8 mouse cellular contexts compared by ENCODE assay signal in genomic region chr9:106171346-106172158, GRCm38 (mm10). TPM values are rescaled to one million over a fixed set of nuclear protein-coding genes. Genes with fewer than 3 reads are reported as not detected.
DNase-seq lines count a peak whose midpoint lies in the region; ATAC-seq lines count a peak whose summit lies in the region.

No protein-coding gene starts in this region.

- H3K4me1 ChIP-seq in hindbrain, embryonic 11.5 days (replicated peaks; ENCODE audit: control insufficient read depth, insufficient read depth, low read length) = no peaks in the 10 kb centered on the region; the same call in 1 of the 2 replicates

- peak overlapping the region; percentile 94 for H3K27ac ChIP-seq in hindbrain, embryonic 11.5 days (ENCODE audit: low read depth, low read length)

- no peaks in the 10 kb centered on the region for H3K27me3 ChIP-seq in hindbrain, embryonic 11.5 days (ENCODE audit: control insufficient read depth, insufficient read depth, low read length)

- 1% methylated on average over 30 of the region's 30 CpGs for WGBS in hindbrain, embryonic 11.5 days

- peak overlapping the region; percentile 87 for H3K4me2 ChIP-seq in hindbrain, embryonic 11.5 days (replicated peaks; ENCODE audit: low read depth, low read length)

- DNase-seq in T-cell, adult 2 months (ENCODE audit: low spot score) = peak; percentile 19
- peak; percentile 92 to 95 for DNase-seq in cerebellum, postnatal 25 days
- DNase-seq in frontal cortex, postnatal 25 days (ENCODE audit: low spot score in 2 of 2) = peak; percentile 37 to 52
- DNase-seq in hindbrain, embryonic 11.5 days (ENCODE audit: low spot score) = peak; percentile 63
- DNase-seq in layer of hippocampus, postnatal 36 days = peak; percentile 49 to 60
- peak; percentile 75 for DNase-seq in lung, postnatal 14 days
- peak; percentile 30 for DNase-seq in retina, adult 2 months (ENCODE audit: low read depth, low spot score)
- peak; percentile 57 for DNase-seq in urinary bladder, adult 2 months (ENCODE audit: low spot score)

- peak overlapping the region; percentile 97 for H3K9ac ChIP-seq in hindbrain, embryonic 11.5 days (ENCODE audit: low read depth, low read length)

- H3K9me3 ChIP-seq in hindbrain, embryonic 11.5 days (ENCODE audit: control insufficient read depth, low read length) = no peaks in the 10 kb centered on the region

- H3K4me3 ChIP-seq in hindbrain, embryonic 11.5 days (ENCODE audit: low read depth, low read length) = peak overlapping the region; percentile 97

- no peaks in the 10 kb centered on the region for H3K36me3 ChIP-seq in hindbrain, embryonic 11.5 days (ENCODE audit: control insufficient read depth, insufficient read depth, low read length)

- peak; percentile 74 for ATAC-seq in hindbrain, embryonic 11.5 days (ENCODE audit: low FRiP score)

RNA-seq across cellular contexts. Expression of gene Wdr82, which starts 0.8 kb away (rescaled TPM):
- polyA plus RNA-seq in hindbrain, embryonic 11.5 days (2014; fragmentation: Nextera tagmentation; extraction: Ambion mirVana) = 32.7 and 32.8 TPM in 2 replicates
- total RNA-seq in layer of hippocampus, postnatal 36 days (2021) = 100 to 1,000 TPM; 143 TPM
- polyA plus RNA-seq in urinary bladder, adult 2 months (2012; rRNA removed) = 67.9 and 72.1 TPM in 2 replicates

RNA-seq across cellular contexts. Expression of gene Glyctk, which starts 13.6 kb away (rescaled TPM):
- polyA plus RNA-seq in hindbrain, embryonic 11.5 days (2014; fragmentation: Nextera tagmentation; extraction: Ambion mirVana) = 3.9 and 4.9 TPM in 2 replicates
- 1 to 10 TPM; 4.2 to 4.8 TPM for total RNA-seq in layer of hippocampus, postnatal 36 days (2021)
- 1.1 and 1.5 TPM in 2 replicates for polyA plus RNA-seq in urinary bladder, adult 2 months (2012; rRNA removed)

RNA-seq across cellular contexts. Expression of gene Ppm1m, which starts 28.0 kb away (rescaled TPM):
- 21.7 TPM in 2 replicates for polyA plus RNA-seq in hindbrain, embryonic 11.5 days (2014; fragmentation: Nextera tagmentation; extraction: Ambion mirVana)
- total RNA-seq in layer of hippocampus, postnatal 36 days (2021) = 10 to 100 TPM; 16.0 to 20.8 TPM
- polyA plus RNA-seq in urinary bladder, adult 2 months (2012; rRNA removed) = 40.2 and 47.0 TPM in 2 replicates

RNA-seq across cellular contexts. Expression of gene Twf2, which starts 31.4 kb away (rescaled TPM):
- 57.3 and 59.6 TPM in 2 replicates for polyA plus RNA-seq in hindbrain, embryonic 11.5 days (2014; fragmentation: Nextera tagmentation; extraction: Ambion mirVana)
- total RNA-seq in layer of hippocampus, postnatal 36 days (2021) = 10 to 100 TPM; 52.1 to 57.5 TPM
- 33.1 and 35.7 TPM in 2 replicates for polyA plus RNA-seq in urinary bladder, adult 2 months (2012; rRNA removed)

RNA-seq across cellular contexts. Expression of gene Tlr9, which starts 50.8 kb away (rescaled TPM):
- polyA plus RNA-seq in hindbrain, embryonic 11.5 days (2014; fragmentation: Nextera tagmentation; extraction: Ambion mirVana) = not detected in 2 replicates
- total RNA-seq in layer of hippocampus, postnatal 36 days (2021) = 1 to 10 TPM in 1 of 2 experiments, under 1 TPM in 1; 0.97 to 1.6 TPM
- 1.8 and 2.5 TPM in 2 replicates for polyA plus RNA-seq in urinary bladder, adult 2 months (2012; rRNA removed)

Comparison
In these comparisons a context has a peak if more than half of its experiments do, and no peak if none do; other contexts are left out.
1. Peak in every context shown above with its lines: DNase-seq, ATAC-seq, H3K4me3 ChIP-seq and H3K27ac ChIP-seq.
2. DNase-seq: peak in every context shown above with its lines; median percentile 94 in cerebellum, postnatal 25 days; 75 in lung, postnatal 14 days; 63 in hindbrain, embryonic 11.5 days; 57 in urinary bladder, adult 2 months; 54 in layer of hippocampus, postnatal 36 days; 44 in frontal cortex, postnatal 25 days; 30 in retina, adult 2 months; 19 in T-cell, adult 2 months.